Mouse (Mus musculus): ENCODE data around the gene Nup205.

Nup205 gene

DNA sequence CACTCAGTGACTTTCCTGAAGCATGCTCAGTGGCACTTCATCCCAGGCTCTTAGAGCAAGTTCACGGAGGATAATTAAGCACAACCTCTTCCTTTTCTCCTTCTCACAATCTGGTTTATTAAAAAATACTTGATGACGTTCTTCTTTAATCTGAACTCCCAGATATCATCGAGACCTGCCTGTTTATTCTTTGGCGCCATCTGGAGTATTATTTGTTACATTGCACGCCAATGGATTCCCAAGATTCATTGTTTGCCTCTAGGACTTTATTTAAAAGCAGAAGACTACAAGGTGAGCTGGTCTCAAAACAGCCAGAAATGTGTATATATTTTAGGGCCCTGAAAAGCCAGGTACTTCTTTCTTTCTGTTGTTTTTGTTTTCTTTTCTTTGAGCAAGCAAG is 67.9 kb downstream of the Nup205 start:
- peak; percentile 66 for DNase-seq (ENCODE audit: low read depth, low spot score)

DNA sequence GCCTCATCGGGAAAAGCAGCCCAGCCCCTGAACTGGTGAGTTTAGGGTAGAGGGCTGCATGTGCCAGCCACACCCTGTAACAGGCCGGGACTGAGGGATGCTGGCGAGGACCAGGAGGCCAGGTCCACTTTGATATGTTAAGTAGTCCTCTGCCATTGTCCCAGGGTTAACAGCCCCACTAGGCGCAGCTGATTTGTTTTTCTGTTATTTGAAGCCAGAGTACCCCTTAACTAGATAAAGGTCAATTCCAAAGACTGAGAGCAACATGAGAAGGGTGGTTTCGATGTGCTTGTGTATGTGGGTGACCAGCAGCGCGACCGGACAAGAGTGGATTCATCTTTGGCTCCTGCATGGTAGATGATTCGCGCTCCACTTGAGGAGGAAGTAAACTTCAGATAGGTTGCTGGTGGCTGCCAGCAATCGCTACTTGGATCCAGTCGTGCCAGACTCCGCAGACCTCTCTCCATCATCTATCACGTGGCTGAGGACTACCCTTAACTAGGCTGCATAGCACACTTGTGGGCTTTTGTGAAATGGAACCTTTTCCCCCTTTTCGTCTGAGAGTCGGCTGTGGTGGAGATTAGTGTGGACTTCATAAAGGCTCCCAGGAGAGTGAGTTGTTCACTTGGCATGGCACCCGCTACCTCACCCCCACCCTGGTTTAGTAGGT is 74.7 kb downstream of the Nup205 start:
- no peak for DNase-seq (ENCODE audit: low read depth, low spot score)

DNA sequence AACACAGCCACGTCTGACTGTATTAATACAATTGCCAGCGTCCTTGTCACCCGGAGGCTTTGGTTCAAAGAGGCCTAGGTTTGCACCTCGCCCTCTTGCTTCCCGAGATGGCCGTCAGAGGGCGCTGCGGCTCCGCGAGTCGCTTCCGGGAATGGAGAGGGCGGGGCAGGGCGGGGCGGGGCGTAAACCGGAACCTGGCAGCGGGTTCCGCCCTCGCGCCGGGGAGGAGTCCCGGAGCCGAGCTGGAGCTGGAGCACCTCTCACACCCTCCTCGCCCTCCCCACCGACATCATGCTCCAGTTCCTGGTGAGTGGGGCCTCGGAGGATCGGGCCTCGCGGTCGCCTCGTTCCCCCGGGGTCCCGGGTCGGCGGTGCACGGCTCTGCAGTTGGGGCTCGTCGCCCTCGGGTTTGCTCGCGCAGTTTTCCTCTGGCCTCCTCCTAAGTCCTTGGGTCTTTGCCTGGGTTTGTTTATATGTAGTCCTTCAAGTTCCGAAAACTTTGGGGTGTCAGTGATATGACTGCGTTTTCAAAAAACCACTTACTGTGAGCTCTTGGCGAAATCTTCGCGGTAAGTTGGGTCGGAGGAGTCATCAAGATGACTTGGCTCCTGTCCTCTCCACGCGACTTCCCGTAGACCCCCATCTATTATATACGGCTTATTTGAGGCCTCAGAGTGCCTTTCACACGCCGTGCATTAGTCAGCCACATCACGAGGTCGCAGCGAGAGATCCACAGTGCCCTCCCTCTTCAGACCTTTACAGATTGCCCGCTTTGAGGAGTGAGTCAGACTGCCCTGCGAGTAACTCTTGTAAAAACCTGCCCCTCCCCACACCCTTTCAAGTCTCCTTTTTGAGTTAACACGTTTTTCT is 75.5 kb downstream of the Nup205 start:
- peak; percentile 87 for DNase-seq (ENCODE audit: low read depth, low spot score)

DNA sequence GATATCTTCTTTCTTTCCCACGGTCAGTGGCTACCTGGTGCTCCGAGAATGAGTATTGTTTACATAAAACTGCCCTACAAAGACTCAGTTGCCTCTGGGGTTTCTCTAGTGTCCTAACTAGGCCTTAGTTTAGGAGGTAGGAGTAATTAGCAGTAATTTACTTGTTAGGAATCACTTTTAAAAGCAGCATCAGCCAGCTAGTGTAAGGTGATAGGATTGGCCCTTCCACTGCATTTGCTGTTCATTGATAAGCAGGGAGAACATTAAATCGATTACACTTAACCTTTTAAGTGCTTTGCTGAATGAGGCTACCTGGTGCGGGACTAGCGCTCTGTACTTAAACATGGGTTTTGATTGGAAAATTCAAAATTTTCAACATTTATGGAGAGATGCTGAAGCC is 76.3 kb downstream of the Nup205 start:
- no peak for DNase-seq (ENCODE audit: low read depth, low spot score)

DNA sequence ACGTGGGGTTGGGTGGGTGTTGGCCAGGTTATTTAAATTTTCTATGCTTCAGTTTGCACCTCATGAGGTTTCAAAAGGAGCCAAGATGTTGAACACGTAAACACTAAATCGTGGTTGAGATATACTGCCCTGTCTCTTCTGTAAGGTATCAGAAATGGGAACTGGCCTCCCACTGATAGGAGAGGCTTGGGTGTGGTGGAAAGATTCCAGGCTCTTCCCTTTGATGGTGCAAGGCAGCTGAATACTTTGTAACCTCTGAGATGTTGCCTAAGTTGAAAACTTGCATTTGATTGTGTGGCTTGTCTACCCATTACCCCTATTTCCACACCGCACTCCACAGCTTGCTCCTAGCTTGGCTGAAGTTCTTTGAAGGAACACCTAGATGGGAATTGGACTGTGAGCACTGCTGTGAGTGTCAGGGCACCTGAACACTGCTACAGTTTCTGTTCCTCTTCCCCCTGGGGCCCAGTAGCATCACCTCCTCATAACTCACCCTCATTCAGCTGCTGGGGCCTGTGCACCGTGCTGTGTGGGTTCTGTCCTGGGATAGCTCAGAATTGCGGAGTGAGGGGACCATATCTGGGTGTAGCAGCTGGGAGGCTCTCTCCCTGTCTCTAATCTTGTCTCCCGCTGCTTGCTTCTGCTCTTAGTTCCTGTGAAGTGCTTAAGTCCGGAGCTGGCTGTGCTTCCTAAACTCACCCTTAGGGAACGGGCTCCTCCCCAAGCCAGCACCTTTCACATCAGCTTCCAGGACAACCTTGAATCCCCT is 77.1 kb downstream of the Nup205 start:
- DNase-seq (ENCODE audit: low read depth, low spot score) = peak; percentile 60

DNA sequence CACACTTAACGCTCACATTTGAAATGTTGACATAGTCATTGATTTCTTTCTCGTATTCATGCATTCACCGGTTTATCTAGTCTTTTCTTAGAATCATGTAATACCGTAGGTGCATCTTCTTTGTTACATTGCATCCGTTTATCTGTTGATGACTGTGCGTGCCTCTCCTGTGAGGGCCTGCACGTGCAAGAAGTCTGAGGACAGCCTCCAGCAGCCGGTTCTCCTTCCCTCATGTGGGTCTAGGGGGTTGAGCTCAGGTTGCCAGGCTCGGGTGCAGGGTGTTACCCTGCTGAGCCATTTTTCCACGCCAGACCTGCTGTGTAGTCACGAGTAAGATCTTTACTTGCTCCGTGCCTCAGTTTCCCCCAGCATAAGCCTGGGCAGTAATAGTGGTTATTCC is 77.8 kb downstream of the Nup205 start:
- DNase-seq (ENCODE audit: low read depth, low spot score) = no peak

DNA sequence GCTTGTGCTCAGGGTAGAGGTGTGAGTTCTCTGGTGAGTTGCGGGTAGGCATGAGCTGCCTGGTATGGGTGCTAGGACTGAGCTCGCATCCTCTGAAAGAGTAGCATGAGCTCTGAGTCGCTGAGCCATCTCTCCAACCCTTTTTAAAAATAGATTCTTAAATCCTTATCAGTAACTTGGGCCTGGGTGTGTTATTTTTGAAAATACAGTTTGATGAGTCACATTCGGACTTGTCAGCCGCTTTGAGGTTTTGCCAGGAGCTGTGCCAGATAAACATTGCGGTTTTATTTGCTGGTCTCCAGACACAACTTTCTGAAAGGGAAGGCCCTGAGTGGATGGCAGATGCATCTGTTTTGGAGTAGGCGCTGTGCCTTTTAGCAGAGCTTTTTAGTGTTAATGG is 79.5 kb downstream of the Nup205 start:
- no peak for DNase-seq (ENCODE audit: low read depth, low spot score)

DNA sequence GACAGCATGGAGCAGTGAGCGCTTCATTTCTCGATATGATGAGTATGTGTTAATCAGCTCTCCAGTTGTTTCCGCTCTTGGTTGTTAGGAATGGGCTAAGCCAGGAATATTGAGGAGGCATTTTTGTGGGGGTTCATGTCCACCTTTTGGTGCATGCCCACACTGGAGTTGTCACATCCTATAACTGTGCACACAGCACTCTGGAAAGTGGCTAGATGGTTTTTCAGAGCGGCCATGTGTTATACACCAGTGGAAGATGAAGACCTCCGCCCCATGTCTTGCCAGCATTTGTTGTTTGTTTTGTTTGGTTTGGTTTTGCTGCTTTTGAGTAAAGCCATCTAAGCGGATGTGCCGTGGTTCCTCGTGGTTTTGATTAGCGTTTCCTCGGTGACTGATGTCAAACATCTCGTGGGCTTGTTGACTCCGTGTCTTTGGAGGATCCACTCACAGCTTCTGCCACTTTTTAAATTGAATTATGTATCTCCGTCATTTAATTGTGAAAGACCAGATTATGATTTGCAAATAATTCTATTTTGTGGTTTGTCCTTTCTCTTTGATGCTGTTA is 80.5 kb downstream of the Nup205 start:
- DNase-seq (ENCODE audit: low read depth, low spot score) = no peak

DNA sequence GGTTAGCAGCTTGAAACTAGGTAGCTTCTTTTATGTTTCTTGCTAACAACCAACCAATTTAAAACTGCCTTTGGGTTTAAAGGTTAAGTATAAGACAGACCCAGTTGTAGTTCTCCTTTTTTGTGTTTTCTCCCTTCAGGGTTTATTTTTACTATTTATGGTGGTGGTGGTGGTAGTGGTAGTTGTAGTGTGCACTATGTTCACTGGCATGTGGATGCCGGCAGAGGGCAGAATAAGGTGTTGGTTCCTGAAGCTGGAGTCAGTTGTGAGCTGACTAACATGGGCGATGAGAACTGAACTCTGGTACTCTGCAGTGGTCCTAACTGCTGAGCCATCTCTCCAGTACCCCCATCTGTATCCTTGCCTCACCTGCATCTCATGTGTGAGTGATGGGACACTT is 81.7 kb downstream of the Nup205 start:
- DNase-seq (ENCODE audit: low read depth, low spot score) = peak; percentile 63

DNA sequence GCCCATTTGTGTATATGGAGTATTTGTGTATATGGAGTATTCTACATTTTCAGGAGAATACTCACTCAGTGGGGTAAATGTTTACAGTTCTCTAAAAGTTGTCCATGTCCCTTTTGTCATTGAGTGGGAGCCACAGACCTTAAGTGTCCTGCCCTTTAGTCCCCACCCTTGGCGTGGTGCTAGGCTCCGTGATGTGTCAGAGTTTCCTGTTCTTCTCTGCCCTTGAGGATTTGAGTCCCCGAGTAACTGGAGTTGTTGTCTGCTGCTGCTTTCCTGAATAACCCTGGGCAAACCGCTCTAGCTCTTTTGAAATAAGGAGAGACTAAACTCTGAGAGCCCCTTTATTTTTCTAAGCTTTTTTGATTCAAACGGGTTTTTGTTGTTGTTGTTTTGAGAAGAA is 82.3 kb downstream of the Nup205 start:
- no peak for DNase-seq (ENCODE audit: low read depth, low spot score)

DNA sequence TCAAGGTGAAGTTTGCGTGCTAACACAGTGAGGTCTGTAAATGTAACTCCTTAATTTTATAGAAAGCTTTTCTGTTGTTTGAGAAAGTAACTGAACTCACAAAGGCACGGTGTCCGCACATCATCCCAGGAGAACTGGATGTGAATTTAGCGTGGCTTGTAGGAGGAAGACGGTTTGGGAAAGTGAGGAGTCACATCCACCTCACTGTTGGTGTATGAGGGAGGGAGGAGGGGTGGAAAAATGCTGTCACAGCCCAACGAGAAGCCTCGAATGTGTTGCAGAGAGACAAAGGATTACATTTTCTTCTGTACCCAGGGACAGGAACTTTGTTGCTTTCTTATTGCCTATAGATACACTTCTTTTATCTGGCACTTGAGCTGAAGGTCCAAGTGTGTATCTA is 83.3 kb downstream of the Nup205 start:
- no peak for DNase-seq (ENCODE audit: low read depth, low spot score)

DNA sequence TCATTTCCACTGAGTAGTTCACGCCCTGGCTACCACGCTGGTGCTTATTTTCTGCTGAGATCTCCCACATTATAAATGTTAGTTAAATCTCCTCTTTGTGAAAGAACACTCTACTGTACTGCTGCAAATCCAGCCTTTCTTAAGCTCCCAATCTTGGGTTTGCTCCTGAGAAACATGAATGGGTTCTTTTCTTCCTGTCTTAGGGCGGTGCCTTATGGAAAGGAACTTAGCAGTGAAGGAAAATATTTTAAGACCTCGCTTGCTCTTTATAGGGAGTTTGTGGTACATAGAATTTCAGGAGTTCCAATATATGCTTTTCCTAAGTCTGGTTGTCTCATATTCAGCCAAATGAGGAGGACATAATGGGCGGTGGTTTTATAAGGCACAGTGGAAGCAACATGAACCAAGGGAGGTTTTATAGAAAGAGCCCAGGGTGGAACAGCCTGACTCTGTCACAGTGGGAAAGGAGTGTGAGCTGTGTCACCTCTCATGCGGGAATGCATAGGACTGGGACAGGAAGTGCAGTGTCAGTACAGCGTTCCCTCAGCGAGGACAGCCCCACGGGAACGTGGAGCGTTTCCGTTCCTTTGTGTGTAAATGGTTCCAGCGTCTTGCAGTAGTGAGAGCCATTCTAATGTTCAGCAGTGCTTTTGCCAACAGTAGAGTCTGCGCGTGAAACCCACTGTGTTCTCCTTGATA is 88.5 kb downstream of the Nup205 start:
- no peak for DNase-seq (ENCODE audit: low read depth, low spot score)

DNA sequence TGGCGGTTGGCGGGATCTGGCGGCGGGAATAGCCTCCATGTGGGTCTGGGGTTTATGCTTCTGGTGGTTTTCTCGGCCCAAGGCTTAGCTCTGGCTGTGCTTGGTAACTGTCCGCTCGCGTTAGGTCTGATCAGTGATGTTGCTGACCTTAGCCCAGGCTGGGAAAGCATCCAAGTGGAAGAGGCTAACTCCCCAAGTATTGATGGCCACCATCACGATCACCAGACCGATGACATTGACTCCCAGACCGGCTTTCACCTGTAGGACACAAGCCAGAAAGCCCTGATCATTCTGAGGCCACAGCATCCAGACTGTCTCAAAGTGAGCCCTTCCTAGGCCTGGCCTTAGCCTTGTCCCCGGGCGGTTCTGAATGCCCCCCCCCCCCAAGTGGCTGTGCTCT is 91.5 kb downstream of the Nup205 start:
- no peak for DNase-seq (ENCODE audit: low read depth, low spot score)

DNA sequence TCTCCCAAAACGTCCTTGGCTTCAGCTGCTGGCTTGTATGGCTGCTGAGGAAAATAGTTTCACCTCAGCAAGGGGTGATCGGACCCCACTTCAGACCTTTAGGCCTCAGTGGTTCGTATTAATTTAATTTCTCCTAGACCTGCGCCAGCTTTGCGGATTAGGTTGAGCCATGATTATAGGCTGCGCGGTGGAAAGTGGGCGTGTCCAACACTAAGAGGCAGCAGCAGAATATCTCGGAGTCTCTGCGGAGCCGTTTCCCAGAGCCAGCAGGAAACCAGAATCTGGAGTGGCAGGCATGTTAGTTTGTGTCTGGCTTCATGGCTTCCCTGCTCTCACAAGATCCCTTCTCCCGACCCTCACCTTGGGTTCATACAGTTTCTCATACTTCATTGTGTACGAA is 92.4 kb downstream of the Nup205 start:
- peak; percentile 81 for DNase-seq (ENCODE audit: low read depth, low spot score)

DNA sequence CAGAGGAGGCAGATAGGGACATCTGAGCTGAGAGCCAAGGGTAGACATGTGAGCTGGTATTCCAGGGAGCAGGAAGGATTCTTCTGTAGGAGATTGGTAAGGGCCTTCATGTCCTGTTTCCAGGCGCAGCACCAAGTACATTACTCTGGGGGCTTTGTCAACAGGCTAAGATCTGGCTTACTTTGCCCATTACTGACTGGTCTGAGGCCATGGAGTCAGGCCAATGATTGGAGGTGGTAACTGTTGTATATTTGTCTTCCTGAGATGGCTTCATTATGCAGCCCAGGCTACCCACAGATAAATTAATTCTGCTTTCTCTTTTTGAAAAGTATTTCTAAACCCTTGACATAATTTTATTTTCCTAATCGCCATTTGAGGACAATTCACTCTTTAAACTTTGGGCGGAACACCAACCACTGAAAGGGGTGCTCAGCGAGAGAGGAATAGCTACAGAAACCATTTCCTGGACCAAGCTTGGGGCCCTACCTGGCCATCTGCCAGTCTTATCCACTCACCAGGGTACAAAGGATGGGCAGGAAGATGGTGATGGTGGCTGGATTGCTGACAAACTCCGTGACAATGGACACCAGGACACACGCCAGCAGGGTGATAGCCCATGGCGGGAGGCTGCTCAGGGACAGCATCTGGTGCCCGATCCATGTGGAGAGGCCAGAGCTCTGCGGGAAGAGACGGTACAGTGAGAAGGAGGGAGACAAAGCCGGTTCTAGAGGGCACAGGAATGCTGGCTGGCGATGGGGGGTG is 94.1 kb downstream of the Nup205 start:
- no peak for DNase-seq (ENCODE audit: low read depth, low spot score)

DNA sequence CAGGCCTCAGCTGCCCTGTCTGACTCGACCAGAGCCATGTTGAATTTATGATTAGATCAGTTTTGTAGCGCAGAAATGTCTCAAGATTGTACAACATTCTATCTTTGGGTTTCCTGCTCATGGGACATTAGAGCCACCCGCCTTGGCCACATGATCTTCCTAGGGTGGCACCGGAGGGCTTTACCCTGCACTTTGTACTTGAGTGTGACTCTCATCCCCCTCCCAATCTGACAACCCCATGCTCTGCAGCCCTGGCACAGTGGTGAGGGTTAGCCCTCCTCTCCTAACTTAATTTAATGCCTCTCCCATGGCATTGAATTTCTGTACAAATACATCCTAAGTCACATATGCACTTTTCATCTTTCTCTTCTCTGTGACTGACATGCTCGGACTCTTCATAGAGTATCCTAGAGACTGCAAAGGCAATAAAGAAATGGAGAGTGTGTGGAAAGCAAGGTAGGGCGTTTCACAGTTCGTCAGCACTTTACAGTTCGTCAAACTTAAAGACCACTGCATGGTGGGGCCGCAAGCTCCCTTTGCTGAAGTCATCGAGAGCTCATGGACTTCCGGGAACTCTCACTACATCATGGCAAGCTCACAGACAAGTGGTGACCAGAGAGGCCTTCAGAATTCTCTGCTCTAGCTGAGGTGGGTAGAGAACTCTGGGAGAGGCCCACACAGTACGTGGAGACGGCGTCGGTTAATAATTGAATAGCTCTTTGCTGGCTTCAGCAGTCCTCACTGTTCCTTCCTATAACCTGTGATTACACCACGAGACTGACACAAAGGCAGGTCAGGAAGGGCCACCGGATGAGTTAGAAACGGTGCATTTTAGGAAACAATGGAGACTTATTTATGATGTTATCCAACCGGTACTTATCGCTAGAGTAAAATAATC is 94.9 kb downstream of the Nup205 start:
- peak; percentile 40 for DNase-seq (ENCODE audit: low read depth, low spot score)

DNA sequence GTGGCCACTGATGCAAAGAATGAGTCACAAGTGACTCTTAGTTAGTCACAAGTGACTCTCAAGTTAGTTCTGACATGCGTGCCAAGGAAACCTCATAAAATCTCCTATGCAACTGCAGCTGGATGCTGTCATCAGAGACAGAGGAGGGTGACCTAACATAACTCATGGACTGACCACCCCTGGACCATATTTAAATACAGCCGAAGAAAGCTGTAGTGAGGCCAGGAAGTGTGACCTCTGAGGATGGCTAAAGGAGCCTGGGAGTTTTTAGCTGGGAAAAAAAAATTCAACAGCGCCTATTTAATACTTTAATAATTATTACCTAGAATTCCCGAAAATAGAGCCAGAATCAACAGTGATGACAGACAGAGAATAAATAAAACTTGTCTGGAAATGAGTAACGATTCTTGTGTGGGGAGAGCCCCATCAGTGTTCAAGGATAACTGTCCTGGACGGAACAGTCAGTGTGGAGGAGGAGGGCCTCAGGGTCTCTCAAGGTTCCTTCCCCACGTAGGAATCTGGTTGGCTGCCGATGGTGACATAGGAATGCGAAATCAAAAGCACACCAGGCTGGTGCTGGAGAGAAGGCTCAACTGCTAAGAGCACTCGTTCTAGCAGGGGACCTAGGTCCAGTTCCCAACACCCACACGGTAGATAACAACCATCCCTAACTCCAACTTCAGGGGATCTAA is 96.3 kb downstream of the Nup205 start:
- DNase-seq (ENCODE audit: low read depth, low spot score) = no peak

DNA sequence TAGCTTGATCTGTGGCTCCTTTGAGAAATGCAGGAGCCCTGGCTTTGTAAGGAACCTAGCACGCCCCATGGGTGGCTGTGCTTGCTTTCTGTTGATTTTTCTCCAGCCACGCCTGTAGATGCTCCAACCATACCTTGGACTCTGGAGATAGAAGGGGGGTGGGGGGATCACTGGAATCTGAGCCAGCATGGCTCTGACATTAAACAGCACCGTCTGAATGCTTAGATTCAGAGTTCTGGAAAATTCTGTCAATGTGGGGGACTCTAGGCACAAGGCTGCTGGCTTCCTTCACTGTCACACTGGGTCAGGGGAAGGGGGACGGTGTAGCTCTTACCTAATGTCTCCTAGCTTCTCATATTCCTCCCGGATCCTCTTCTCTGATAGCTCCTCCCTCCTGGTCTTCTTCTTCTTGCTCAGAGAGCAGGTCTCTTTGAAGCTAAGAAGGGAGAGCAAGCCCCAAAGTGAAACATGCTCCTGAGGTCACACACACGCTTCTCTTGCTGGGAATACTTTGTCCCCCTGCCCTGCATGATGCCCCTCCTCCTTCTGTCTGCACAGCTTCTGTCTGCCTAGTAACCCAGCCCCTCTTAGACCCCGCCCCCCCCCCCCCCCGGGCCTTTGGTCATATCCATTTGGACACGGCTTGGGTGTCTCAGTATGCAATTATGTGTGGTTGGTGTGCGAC is 100.8 kb downstream of the Nup205 start:
- no peak for DNase-seq (ENCODE audit: low read depth, low spot score)

DNA sequence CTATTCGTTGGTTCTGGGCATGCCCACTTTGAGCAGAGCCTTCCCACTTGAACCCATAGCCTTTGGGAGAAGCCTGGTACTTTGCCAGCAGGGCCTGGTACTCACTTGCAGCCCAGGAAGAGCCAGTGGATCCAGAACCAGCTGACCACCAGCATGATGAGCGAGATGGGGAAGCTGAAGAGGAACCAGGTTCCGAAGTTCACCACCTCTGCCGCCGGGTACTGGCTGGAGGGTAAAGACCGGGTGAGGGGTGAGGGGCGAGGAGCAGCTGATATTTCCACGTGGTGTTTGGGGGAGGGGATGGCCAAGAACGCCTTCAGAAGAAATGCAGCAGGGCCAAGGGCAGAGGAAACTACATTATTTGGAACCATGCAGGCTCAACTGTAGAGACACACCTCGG is 102.1 kb downstream of the Nup205 start:
- DNase-seq (ENCODE audit: low read depth, low spot score) = no peak
